Mouse (Mus musculus): ENCODE data around the gene Dok3. TPM values are rescaled to one million over a fixed set of nuclear protein-coding genes. Genes with fewer than 3 reads are reported as not detected.
A peak's percentile ranks its signal among the peaks of the same experiment; 100 is the strongest.

Gene Dok3
- polyA plus RNA-seq, 1 experiment from 2014 or later: 6.4 TPM

DNA sequence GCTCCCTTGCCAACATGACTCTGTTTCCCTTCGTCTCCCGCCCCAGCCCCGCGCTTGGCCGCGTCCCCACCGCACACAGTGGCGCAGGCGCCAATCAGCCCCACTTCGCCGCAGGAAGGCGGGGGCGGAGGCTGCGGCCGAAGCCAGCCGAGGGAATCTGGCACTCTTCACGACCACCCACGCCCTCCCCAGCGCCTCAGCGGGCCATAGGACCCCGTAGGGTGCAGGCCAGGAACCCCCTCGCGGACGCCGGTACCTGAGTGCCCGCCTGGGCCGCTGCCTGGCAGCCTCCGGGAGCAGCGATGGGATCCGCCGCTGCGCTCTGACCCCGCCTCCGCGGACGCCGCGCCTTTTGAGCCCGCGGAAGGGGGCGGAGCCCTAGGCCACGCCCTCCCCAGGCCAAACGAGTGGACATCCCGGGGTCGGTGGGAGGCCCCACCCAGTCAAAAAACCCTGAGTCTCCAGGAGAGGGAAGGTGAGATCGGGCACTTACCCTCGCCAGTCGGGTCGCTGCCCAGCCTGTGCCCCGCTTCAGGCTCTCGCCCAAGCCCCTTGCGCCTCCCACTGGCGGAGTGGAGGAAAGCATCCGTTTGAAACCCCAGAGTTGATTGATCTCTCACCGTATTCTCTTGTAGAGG, 15.9 kb downstream of the Dok3 start, which contains the start of gene Pdlim7:
Pdlim7 (minus strand) TSS at position 566 of the 638 bp plus-strand sequence.
- Histone ChIP-seq H3K9me3 (no peaks in the 10 kb centered on the region), H3K27me3 (replicated peaks) (no peaks in the 10 kb centered on the region), H3K4me3 (peak within 1 kb of the TSS; percentile 71), H3K27ac (peak within 1 kb of the TSS; percentile 82), H3K4me1 (peaks cover 30% of the 10 kb centered on the region), H3K36me3 (replicated peaks) (0 out of 2 replicates have a peak, but pooled peaks cover 6% of the 10 kb centered on the region), H3K9ac (peak within 1 kb of the TSS; percentile 80), H3K4me2 (peak within 1 kb of the TSS; percentile 87)
- WGBS: under 1% methylated on average over 45 of the region's 55 CpGs
- ATAC-seq (replicated peaks): peak; percentile 79

DNA sequence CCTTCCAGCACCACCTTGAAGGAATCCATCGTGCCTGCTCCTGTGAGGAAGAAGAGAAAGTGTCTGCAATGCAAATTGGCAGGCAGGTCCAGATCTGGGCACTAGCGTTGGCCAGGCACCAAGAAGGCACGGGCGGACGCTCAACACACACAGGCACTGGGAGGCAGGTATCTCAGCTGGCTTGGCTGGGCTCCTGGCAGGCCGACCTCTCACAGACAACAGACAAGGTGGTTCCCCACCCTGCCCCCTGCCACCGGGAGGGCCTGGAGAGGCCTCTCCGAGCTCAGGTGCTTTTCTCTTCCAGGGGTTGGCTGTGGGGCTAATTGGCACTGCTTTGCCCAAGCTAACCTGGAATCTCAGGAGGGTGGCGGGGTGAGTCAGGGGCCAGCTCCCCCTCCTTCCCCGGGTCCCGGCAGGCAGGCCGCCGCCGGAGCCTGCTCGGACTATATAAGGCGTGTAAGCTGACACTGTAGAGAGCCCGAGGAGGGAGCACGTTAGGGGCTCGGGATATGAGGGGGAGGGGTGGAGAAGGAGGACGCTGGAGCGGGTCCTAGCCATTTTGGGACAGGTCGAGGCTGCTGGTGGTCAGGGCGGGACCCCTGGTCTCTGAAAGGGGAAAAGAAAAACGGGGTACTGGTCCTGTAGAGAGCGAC, 16.6 kb downstream of the Dok3 start:
- H3K27ac ChIP-seq: peak overlapping the region; percentile 82
- ATAC-seq (replicated peaks): peak; percentile 61
- peak overlapping the region; percentile 80 for H3K9ac ChIP-seq
- H3K9me3 ChIP-seq: no peaks in the 10 kb centered on the region
- H3K36me3 ChIP-seq (replicated peaks): peaks cover 7% of the 10 kb centered on the region; the same call in 1 of the 2 replicates
- H3K27me3 ChIP-seq (replicated peaks): no peaks in the 10 kb centered on the region
- peak overlapping the region; percentile 71 for H3K4me3 ChIP-seq
- WGBS: 1% methylated on average over 25 of the region's 25 CpGs
- H3K4me2 ChIP-seq: peak overlapping the region; percentile 87
- H3K4me1 ChIP-seq: peaks cover 30% of the 10 kb centered on the region

DNA sequence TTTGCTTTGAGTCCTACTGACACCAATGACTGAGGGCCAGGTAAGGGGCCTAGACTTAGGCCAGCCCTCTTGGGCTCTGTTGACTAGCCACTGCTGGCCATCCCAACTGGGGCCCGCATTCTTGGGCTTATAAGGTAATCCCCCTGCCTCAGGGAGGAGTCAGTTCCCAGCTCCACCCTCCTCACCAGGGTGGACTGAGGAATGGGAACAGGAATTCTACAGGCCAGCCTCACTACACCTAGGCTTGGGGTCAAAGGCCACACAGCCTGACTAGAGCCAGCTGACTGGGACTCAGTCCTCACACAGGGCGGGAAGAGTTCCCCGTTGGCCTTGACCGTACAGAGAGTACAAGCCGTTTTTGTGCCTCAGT, 17.6 kb downstream of the Dok3 start:
- H3K27me3 ChIP-seq (replicated peaks): no peaks in the 10 kb centered on the region
- WGBS: 31% methylated on average over 5 of the region's 5 CpGs
- peak overlapping the region; percentile 87 for H3K4me2 ChIP-seq
- no peak for ATAC-seq (replicated peaks)
- H3K4me1 ChIP-seq: peaks cover 30% of the 10 kb centered on the region
- H3K9ac ChIP-seq: peak overlapping the region; percentile 6
- H3K9me3 ChIP-seq: no peaks in the 10 kb centered on the region
- H3K27ac ChIP-seq: peak overlapping the region; percentile 66
- peak overlapping the region; percentile 71; the same call in 1 of the 2 replicates for H3K4me3 ChIP-seq
- peaks cover 16% of the 10 kb centered on the region for H3K36me3 ChIP-seq (replicated peaks)

DNA sequence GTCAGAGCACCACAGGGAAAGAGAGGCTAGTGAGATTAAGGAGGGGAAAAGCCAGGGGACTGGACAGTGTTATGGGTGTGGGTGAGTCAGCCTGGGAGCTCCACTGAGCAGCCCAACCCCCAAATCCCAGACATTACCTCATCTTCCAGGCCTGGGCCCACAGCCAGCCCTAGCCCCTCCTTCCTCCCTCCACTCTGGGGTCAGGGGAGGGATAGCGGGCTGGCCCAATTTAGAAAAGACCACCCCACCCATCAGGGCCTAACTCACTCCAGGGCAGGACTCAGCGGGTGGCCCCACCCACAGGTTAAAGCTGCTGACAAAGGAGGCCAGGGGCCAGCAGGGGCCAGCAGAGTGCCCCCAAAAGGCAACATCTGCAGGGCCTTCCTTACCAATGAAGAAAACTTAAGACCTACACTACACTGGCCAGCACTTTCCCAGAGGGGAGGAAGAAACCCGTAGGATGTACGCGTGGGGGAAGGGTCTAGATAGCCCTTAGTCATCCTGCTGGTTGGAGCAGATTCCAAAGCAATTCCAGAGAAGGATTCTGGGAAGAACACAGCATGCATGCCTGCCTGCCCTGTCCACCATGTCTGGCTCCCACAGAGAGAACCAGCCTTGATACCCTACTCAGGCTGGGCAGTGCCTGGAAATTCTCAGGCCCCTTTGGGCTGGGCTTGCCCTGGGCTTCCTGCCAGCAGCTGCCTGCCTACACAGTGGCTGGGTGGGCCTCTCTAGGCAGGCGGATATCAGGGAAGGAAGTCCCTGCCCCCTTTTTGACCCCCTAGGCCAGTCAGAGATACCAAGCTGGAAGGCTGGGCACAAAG, 18.2 kb downstream of the Dok3 start:
- peak overlapping the region; percentile 6 for H3K9ac ChIP-seq
- H3K4me2 ChIP-seq: peak overlapping the region; percentile 87
- peak; percentile 35; the same call in 1 of the 2 replicates for ATAC-seq (replicated peaks)
- H3K9me3 ChIP-seq: no peaks in the 10 kb centered on the region
- H3K27me3 ChIP-seq (replicated peaks): no peaks in the 10 kb centered on the region
- peaks cover 21% of the 10 kb centered on the region for H3K36me3 ChIP-seq (replicated peaks)
- 11% methylated on average over 6 of the region's 6 CpGs for WGBS
- H3K27ac ChIP-seq: peak overlapping the region; percentile 66
- peaks cover 30% of the 10 kb centered on the region for H3K4me1 ChIP-seq
- H3K4me3 ChIP-seq: no peak overlapping the region

DNA sequence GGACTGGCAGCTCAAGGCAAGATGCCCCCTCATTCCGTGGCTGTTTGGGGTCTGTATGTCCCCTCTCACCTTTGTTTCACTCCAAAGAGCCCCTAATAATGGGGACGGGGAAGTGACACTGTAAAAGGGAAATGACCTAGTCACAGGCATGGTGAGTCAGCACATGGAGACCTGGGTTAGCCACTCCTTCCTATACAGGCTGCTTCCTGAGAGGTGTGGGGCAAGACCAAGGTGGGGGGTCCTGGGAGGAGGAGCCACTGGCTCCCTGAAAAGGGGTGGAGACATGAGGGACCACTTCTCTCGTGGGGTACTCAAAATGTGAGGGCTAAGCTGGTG, 18.8 kb downstream of the Dok3 start:
- H3K9ac ChIP-seq: no peak overlapping the region
- 31% methylated on average over 3 of the region's 3 CpGs for WGBS
- H3K36me3 ChIP-seq (replicated peaks): peaks cover 26% of the 10 kb centered on the region
- 0 out of 2 replicates have a peak overlapping the region, but pooled peaks have one; percentile 0 for H3K27ac ChIP-seq
- H3K4me3 ChIP-seq: no peak overlapping the region
- no peak overlapping the region for H3K4me2 ChIP-seq
- no peaks in the 10 kb centered on the region for H3K9me3 ChIP-seq
- no peak for ATAC-seq (replicated peaks)
- peaks cover 30% of the 10 kb centered on the region for H3K4me1 ChIP-seq
- no peaks in the 10 kb centered on the region for H3K27me3 ChIP-seq (replicated peaks)

DNA sequence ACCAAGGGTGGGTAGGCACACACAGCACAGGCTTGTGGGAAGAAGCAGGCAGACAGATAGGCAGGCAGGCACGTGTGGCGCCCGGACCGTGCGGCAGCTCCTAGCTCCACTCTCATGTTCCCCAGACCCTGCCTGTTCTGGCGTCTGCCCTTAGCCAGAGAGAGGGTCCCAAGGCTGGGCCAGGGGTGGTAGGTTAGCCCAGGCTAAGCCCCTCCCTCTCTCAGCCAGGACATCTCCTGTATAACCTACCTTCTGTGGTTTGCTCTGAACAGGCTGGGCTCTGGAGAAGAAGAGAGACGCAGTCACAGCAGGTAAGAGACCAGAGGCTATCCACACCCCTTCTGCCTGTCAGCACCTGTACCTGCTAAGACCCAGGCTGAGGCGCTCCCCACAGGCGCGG, 20.6 kb downstream of the Dok3 start:
- WGBS: 92% methylated on average over 10 of the region's 10 CpGs
- no peaks in the 10 kb centered on the region for H3K27me3 ChIP-seq (replicated peaks)
- no peak overlapping the region for H3K9ac ChIP-seq
- H3K4me3 ChIP-seq: no peak overlapping the region
- no peaks in the 10 kb centered on the region for H3K9me3 ChIP-seq
- H3K4me2 ChIP-seq: no peak overlapping the region
- no peak overlapping the region for H3K27ac ChIP-seq
- H3K36me3 ChIP-seq (replicated peaks): peaks cover 40% of the 10 kb centered on the region
- no peak for ATAC-seq (replicated peaks)
- peaks cover 26% of the 10 kb centered on the region for H3K4me1 ChIP-seq

DNA sequence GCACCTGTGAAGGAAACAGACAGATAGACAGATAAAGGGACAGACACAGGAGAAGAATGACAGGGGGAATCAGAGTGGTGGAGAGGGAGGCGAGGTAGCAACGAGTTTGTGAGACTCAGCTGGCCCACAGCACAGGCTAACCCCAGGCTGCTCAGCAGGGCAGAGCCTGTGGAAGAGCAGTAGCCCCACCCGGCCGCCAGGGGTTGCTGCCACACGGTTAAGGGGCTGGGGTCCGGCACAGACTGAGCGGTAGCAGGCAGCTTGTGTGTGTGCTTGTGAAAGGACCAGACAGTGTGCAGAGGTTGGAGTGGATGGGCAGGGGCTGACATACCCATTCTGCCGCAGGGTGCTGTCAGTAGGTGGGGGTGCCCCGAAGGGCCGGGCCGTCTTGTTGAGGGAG, 21.2 kb downstream of the Dok3 start:
- H3K27me3 ChIP-seq (replicated peaks): no peaks in the 10 kb centered on the region
- no peak overlapping the region for H3K4me3 ChIP-seq
- no peak for ATAC-seq (replicated peaks)
- peaks cover 26% of the 10 kb centered on the region for H3K4me1 ChIP-seq
- 64% methylated on average over 11 of the region's 11 CpGs for whole genome bisulfite sequencing
- H3K9ac ChIP-seq: no peak overlapping the region
- no peak overlapping the region for H3K4me2 ChIP-seq
- H3K36me3 ChIP-seq (replicated peaks): peaks cover 40% of the 10 kb centered on the region
- H3K27ac ChIP-seq: no peak overlapping the region
- H3K9me3 ChIP-seq: no peaks in the 10 kb centered on the region

DNA sequence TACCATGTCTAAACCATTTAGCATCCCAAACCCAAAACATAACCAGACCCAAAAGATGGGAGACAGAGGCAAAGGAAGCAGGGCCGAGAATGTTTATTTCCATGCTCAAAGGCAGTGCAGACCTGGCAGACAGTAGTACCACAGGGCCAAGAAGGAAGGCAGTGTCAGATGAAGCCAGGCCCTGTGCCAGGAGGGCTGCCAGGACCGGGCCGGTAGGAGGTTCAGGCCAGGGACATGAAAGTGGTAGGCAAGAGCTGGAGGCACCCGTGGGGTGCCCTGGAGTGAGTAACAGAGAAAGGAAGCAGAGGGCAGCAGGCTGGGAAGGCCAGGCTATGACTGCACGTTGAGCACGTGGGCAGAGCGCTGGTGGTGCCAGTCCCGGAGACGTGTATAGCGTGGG, 22.4 kb downstream of the Dok3 start:
- Histone ChIP-seq H3K27me3 (replicated peaks) (no peaks in the 10 kb centered on the region), H3K4me2 (no peak overlapping the region), H3K36me3 (replicated peaks) (peaks cover 40% of the 10 kb centered on the region), H3K4me1 (peaks cover 16% of the 10 kb centered on the region), H3K9ac (no peak overlapping the region), H3K4me3 (no peak overlapping the region), H3K9me3 (no peaks in the 10 kb centered on the region), H3K27ac (no peak overlapping the region)
- no peak for ATAC-seq (replicated peaks)
- WGBS: 93% methylated on average over 10 of the region's 10 CpGs

DNA sequence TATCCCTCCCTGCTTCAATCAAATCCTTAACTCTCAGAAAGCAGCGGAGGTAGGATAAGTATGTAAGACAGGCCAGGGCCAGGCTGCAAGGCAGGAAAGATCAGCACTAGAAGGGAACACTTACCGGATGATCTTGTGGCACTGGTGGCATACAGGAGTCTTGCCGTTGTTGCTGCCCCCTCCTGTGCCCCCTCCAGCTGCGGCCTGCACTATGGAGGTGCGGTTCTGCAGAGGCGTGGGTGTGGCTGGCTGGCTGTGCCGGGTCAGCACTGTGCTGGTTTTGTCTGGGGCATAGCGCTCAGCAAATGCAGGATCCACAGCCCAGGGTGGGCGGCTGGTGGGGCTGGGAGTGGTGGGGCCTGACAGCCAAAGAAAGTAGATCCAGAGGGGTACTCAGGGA, 23.3 kb downstream of the Dok3 start:
- H3K4me3 ChIP-seq: no peak overlapping the region
- no peaks in the 10 kb centered on the region for H3K9me3 ChIP-seq
- H3K27ac ChIP-seq: no peak overlapping the region
- WGBS: 97% methylated on average over 9 of the region's 9 CpGs
- no peak overlapping the region for H3K9ac ChIP-seq
- no peaks in the 10 kb centered on the region for H3K27me3 ChIP-seq (replicated peaks)
- peaks cover 40% of the 10 kb centered on the region for H3K36me3 ChIP-seq (replicated peaks)
- no peak for ATAC-seq (replicated peaks)
- no peak overlapping the region for H3K4me2 ChIP-seq
- H3K4me1 ChIP-seq: peaks cover 7% of the 10 kb centered on the region

DNA sequence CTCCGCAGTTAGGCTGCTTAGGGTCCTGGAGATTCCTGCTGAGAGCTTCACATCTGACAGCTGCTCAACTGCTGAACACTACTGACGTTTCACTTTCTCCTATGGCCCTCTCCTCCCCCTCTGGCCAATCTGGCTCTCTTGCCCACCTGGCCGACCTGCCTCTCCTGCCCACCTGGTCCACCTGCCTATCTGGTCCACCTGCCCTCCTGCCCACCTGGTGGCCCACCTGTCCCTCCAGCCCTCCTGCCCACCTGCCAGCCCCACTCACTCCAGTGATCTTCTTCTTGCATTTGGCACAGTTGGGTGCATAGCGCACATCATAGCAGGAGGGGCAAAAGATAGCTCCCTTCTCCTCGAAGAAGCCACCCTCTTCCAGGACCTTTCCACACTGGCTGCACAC, 24.7 kb downstream of the Dok3 start:
- H3K4me2 ChIP-seq: no peak overlapping the region
- 86% methylated on average over 5 of the region's 5 CpGs for WGBS
- no peaks in the 10 kb centered on the region for H3K9me3 ChIP-seq
- H3K36me3 ChIP-seq (replicated peaks): peaks cover 43% of the 10 kb centered on the region
- no peak overlapping the region for H3K9ac ChIP-seq
- no peak for ATAC-seq (replicated peaks)
- no peak overlapping the region for H3K27ac ChIP-seq
- no peaks in the 10 kb centered on the region for H3K27me3 ChIP-seq (replicated peaks)
- no peak overlapping the region for H3K4me3 ChIP-seq
- H3K4me1 ChIP-seq: no peaks in the 10 kb centered on the region

DNA sequence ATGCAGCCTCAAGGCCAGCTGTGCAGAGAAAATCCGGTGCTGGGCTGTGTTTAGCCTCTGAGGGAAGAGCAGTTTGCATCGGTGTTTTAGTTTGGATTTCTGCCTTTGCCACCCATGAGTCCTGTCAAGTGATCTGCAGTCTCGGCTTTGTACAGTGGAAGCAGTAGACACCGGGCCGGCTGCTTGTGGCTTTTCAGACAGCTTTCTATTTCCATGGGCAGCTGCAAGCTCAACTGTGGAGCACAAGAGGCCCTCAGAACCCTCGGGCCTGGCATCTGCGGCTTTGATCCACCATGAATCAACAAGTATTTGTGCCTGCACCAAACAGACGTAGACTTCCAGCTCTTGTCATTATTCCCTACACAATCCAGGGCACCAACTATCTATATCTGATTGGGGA, 26.7 kb downstream of the Dok3 start:
- no peak overlapping the region for H3K4me3 ChIP-seq
- no peaks in the 10 kb centered on the region for H3K27me3 ChIP-seq (replicated peaks)
- peaks cover 37% of the 10 kb centered on the region for H3K36me3 ChIP-seq (replicated peaks)
- WGBS: 87% methylated on average over 8 of the region's 8 CpGs
- no peak overlapping the region for H3K27ac ChIP-seq
- H3K4me2 ChIP-seq: no peak overlapping the region
- H3K4me1 ChIP-seq: 0 out of 2 replicates have a peak, but pooled peaks cover 3% of the 10 kb centered on the region
- H3K9me3 ChIP-seq: no peaks in the 10 kb centered on the region
- no peak for ATAC-seq (replicated peaks)
- no peak overlapping the region for H3K9ac ChIP-seq

DNA sequence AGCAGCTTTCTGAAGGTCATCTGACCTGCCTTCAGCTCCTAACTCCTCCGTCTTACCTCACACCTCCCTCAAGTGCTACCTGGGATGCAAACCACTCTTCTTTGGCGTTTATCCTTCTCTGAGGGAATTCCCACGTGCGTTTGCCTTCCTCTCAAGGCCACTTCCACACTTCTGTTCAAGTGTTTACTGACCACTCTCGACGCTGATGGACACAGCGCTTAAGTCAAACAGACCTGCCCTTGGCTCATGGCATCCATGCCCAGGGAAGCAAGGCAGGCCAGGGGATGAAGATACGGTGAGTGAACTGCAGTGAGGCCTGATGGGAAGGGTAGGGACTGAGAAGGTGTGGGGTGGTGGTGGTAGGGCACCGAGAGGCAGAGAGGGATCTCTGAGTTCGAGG, 28.5 kb downstream of the Dok3 start:
- H3K27me3 ChIP-seq (replicated peaks): no peaks in the 10 kb centered on the region
- no peak overlapping the region for H3K9ac ChIP-seq
- no peak for ATAC-seq (replicated peaks)
- no peak overlapping the region for H3K4me3 ChIP-seq
- H3K4me2 ChIP-seq: no peak overlapping the region
- peaks cover 15% of the 10 kb centered on the region for H3K4me1 ChIP-seq
- 84% methylated on average over 10 of the region's 10 CpGs for WGBS
- no peaks in the 10 kb centered on the region for H3K9me3 ChIP-seq
- H3K36me3 ChIP-seq (replicated peaks): peaks cover 21% of the 10 kb centered on the region; the same call in 1 of the 2 replicates
- H3K27ac ChIP-seq: no peak overlapping the region

Measured in midbrain, embryonic 15.5 days (tissue).